Mouse (Mus musculus) c-Kit-negative CD71-positive TER-119-positive erythroid progenitor cells, embryonic 14.5 days (primary cell): ENCODE measurements around the gene Itgb1.

Experiments
- DNase-seq: peaks from one replicate; pipeline ENCODE4 v3.0.0-alpha.2; 2013; ENCODE audit warnings: low read depth, low spot score

Itgb1 gene

GRCm38 (mm10) chr8:128681970-128682369 lies 3.5 kb upstream of the Itgb1 start:
- DNase-seq: no peak

- DNase-seq: peak; percentile 67
These were observed 596 bp upstream of the Itgb1 start for GRCm38 (mm10) chr8:128684609-128685506.

- no peak for DNase-seq
These were observed 1.1 kb downstream of the Itgb1 start for GRCm38 (mm10) chr8:128686429-128686990.

- no peak for DNase-seq
These were observed 3.2 kb downstream of the Itgb1 start for GRCm38 (mm10) chr8:128688679-128689078.

GRCm38 (mm10) chr8:128690056-128690455 lies 4.6 kb downstream of the Itgb1 start:
- no peak for DNase-seq

DNA sequence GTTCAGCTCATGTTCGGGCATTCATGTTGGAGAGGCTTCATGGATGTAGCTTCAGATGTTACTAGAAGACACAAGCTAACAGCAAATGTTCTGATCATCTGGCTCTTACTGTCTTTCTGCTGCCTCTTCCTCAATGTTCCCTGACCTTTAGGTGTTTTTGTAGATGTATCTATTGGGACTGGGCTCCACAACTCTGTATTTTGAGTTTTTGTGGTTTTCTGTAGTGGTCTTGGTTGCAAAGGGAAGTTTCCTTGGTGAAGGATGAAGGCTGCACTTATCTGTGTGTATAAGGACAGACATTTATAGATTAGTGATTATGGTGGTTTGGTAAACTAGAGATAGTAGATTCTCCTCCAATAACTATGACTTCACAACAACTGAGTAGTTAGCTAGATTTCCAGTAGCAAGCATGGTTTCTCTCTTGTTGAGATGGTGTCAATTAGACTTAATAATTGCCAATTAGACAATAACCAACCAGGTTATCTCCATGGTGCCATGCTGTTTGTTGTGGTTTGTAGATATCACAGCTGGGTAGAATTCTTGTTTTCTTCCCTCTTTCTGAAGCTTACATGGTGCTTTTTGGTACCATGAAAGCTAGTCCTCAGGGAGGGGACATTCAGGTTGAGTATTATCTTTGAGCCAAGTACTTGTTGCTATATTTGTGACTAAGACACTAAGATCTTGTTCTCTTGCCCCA lies 11.4 kb downstream of the Itgb1 start:
- DNase-seq: no peak

DNA sequence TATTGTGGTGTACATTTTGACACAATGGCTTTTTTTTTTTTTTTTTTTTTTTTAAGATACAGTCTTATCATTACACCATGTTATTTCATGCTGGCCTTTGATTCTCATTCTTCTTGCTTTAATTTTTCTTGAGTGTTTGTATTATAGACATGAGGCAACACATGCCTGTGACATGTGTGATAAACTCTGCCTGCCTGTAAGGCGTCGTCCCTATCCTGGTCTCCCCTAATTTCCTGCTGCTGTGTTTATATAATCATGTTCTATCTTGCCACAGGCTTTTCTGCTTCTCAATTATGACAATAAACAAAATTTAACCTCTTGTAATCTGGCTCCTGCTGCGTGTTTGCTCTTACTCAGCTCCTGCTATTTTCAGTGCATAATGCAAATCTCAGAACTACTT lies 12.5 kb downstream of the Itgb1 start:
- no peak for DNase-seq

DNA sequence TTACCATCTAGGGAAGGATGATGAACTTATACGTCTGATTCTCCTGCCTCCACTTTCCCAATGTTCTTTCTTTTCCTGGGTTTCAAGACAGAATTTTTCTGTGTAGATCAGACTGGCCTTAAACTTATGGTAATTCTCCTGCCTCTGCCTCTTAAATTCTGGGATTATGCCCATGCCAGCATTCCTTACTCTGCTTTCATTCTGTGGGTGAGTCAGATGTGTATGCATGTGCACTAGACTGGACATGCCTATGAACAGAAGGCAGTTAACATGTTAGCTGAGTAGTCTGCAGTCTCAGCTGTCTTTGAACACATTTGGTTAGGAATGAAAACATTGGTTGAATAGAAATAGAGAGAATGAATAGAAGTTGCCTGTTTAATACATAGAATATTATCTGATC lies 18.9 kb downstream of the Itgb1 start:
- DNase-seq: no peak

DNA sequence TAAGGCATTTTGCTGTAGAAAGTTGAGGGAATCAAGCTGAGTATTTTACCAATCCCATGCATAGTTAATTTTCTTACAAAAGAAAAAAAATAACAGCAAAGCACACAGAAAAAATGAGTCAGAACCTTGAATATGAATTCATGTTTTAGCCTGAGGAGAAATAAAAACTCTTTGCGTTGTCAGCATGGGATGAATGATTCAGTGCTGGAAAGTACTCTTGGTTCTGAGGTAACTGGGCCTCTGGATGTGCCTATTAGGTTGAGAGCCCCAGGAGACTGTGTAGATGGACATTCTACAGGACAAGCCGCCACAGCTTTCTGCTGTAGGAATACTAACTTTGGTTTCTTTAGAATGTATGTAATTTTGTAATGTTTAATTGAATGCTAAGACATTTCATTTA lies 19.4 kb downstream of the Itgb1 start:
- DNase-seq: no peak

DNA sequence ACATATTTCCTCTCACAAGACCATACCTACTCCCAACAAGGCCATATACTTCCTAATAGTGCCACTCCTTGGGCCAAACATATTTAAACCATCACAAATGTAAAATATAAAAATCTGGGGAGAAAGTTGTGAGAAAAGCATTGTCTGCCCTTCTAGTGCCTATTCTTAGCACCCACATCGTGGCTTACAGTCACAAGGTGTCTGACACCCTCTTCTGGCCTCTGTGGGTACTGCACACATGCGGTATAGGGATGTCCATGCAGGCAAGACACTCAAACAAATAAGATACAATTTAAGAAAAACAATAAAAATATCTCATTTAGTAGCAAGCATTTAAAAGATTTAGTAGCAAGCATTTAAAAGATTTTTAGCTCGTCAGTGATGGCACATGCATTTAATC lies 23.8 kb downstream of the Itgb1 start:
- peak; percentile 58 for DNase-seq

DNA sequence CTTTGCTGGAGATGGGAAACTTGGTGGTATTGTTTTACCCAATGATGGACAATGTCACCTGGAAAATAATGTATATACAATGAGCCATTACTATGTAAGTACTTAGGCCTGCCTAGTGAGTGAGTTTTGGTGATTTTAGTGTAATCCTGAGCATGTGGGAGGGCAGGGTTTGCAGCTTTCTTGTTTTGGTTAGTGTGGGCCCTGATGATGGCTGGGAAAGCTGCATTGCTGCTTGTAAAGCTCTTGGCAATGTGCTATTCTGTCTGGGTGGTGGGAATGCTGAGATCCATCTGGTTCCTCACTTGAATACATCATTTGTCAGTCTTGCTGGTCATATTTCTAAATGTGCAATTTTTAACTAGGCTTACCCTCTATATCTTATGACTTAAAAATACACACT lies 30.7 kb downstream of the Itgb1 start:
- no peak for DNase-seq

- no peak for DNase-seq
These were observed 39.4 kb downstream of the Itgb1 start for GRCm38 (mm10) chr8:128724819-128725218.

- DNase-seq: no peak
These were observed 41.8 kb downstream of the Itgb1 start for GRCm38 (mm10) chr8:128727213-128727612.

GRCm38 (mm10) chr8:128732254-128732653 lies 46.8 kb downstream of the Itgb1 start:
- DNase-seq: no peak

GRCm38 (mm10) chr8:128734118-128734517 lies 48.7 kb downstream of the Itgb1 start:
- DNase-seq: no peak

DNA sequence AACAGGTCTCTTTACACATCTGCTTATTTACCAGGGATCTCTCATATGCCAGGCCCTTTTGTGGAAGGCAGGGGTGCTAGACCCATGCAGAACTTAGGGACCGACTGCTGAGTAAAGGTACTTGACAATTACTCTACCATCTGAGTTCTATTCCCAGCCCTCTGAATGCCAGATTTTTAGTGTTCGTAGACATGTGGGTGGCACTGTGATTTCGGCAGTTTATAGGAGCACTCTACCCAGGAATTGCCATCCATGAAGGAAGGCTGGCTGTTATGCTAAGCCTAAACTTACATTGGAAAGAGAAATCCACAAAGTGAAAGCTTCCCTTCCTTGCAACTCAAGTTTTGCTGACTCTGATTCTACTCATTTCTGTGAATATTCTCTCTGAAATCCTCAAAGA lies 50.2 kb downstream of the Itgb1 start:
- DNase-seq: no peak
